Mouse (Mus musculus): ENCODE measurements around the gene Klhl7. TPM values are rescaled to one million over a fixed set of nuclear protein-coding genes. Genes with fewer than 3 reads are reported as not detected.

Klhl7 gene
- total and polyA plus RNA-seq, 2 experiments from 2014 or later = 101 to 106 TPM

DNA sequence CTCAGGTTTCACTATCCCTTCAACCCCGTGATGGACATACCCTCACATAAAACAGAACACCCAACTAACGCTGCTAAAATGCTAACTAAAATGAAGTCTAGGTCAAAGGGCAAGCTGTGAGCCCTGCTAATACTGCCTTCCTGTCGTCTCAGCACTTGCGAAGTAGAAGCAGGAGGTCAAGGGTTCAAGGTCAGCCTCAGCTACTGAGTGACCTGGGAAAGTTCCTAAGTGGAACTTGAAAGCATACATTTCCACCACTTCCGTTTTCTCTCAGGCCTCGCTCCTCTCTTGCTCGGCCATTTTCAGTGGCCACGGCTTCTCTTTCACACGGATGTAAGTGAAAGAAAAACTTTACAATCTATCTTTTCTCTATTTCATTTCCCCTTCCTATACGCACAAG lies 107.6 kb downstream of the Klhl7 start:
- 80% methylated on average over 10 of the region's 10 CpGs for WGBS
- H3K4me2 ChIP-seq (ENCODE audit: low read depth, low read length) = no peak overlapping the region
- no peak overlapping the region for H3K27ac ChIP-seq
- DNase-seq (ENCODE audit: low spot score) (no peak), ATAC-seq (no peak)
- no peaks in the 10 kb centered on the region for H3K4me1 ChIP-seq (ENCODE audit: insufficient read depth, low read length)
- no peaks in the 10 kb centered on the region for H3K9me3 ChIP-seq (ENCODE audit: low read length)
- no peaks in the 10 kb centered on the region for H3K27me3 ChIP-seq (ENCODE audit: insufficient read depth, low read length)
- H3K4me3 ChIP-seq (ENCODE audit: low read length) = no peak overlapping the region
- TF ChIP-seq CTCF (IDR thresholded peaks at IDR 0.05; ENCODE audit: low read depth) = no peak
- H3K9ac ChIP-seq (replicated peaks; ENCODE audit: low read length) = no peak overlapping the region
- H3K36me3 ChIP-seq (ENCODE audit: insufficient read depth, low read length) = no peaks in the 10 kb centered on the region

DNA sequence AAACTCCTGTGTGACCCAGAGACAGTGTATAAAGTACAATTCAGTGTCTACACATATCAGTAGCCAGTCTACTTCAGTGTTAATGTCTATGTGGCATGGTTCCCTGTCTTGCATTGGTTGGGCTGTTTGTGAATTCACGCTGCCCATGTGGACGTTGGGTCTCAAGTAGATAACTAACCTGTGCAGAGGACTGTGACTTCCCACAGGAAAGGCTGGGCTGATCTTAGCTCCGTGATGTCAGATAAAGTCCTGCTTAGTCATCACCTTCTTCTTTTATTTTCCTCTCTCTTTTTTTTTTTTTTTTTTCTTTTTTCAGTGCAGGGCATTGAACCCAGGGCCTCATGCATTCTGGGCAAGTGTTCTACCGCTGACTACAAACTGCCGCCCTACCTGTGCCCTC lies 108.1 kb downstream of the Klhl7 start:
- Histone ChIP-seq H3K27me3 (ENCODE audit: insufficient read depth, low read length) (no peaks in the 10 kb centered on the region), H3K4me2 (ENCODE audit: low read depth, low read length) (no peak overlapping the region), H3K4me3 (ENCODE audit: low read length) (no peak overlapping the region), H3K27ac (no peak overlapping the region), H3K9me3 (ENCODE audit: low read length) (no peaks in the 10 kb centered on the region), H3K36me3 (ENCODE audit: insufficient read depth, low read length) (no peaks in the 10 kb centered on the region), H3K4me1 (ENCODE audit: insufficient read depth, low read length) (no peaks in the 10 kb centered on the region), H3K9ac (replicated peaks; ENCODE audit: low read length) (no peak overlapping the region)
- no peak for TF ChIP-seq CTCF (IDR thresholded peaks at IDR 0.05; ENCODE audit: low read depth)
- DNase-seq (ENCODE audit: low spot score) (no peak), ATAC-seq (no peak)
- 92% methylated on average over 5 of the region's 5 CpGs for WGBS

Other genes with a start within 250 kb of the Klhl7 start
- gene Fam126a, start 69.9 kb upstream of the Klhl7 start, total RNA-seq (2014; rRNA removed) = 24.5 and 26.6 TPM in 2 replicates
- 16.5 and 17.7 TPM in 2 replicates for gene Fam126a, start 69.9 kb upstream of the Klhl7 start, polyA plus RNA-seq (2015; fragmentation: Nextera tagmentation; extraction: Ambion mirVana)
- gene Nupl2, start 64.4 kb downstream of the Klhl7 start, total RNA-seq (2014; rRNA removed) = 11.8 and 12.9 TPM in 2 replicates
- gene Nupl2, start 64.4 kb downstream of the Klhl7 start, polyA plus RNA-seq (2015; fragmentation: Nextera tagmentation; extraction: Ambion mirVana) = 8.0 and 11.2 TPM in 2 replicates

Data from hindbrain, postnatal 0 days (tissue).